Mouse (Mus musculus): ENCODE measurements around the gene Kif21a. TPM values are rescaled to one million over a fixed set of nuclear protein-coding genes. Genes with fewer than 3 reads are reported as not detected.

Kif21a gene
- total and polyA plus RNA-seq, 3 experiments, result not detected

- in situ Hi-C loops (cut with MboI; ENCODE audit: low pct_ligation_motif_present, low pct_unique_long_range_greater_than_20kb, low sequenced_read_pairs) (no loop called here), dilution Hi-C loops (cut with MboI; ENCODE audit: extremely low pct_ligation_motif_present, extremely low pct_unique_long_range_greater_than_20kb, low sequenced_read_pairs) (no loop called here)
- Histone ChIP-seq H3K27ac (ENCODE audit: insufficient read depth, low read depth) (no peak overlapping the region), H3K27me3 (replicated peaks) (no peaks in the 10 kb centered on the region), H3K79me2 (replicated peaks; ENCODE audit: control insufficient read depth, extremely low read depth, insufficient read depth, poor library complexity, severe bottlenecking) (no peaks in the 10 kb centered on the region), H3K4me1 (ENCODE audit: control insufficient read depth in 1 of 2, insufficient read depth in 2 of 2) (no peaks in the 10 kb centered on the region), H3K9ac (ENCODE audit: insufficient read depth, low read depth) (no peak overlapping the region), H3K9me3 (replicated peaks; ENCODE audit: low read length) (peaks cover 57% of the 10 kb centered on the region), H3K4me2 (ENCODE audit: insufficient read depth, low read depth, poor library complexity, severe bottlenecking) (no peak overlapping the region), H3K4me3 (replicated peaks in 1 of 3; ENCODE audit: low read depth in 2 of 3, low read length in 2 of 3, poor library complexity in 1 of 3) (no peak overlapping the region), H3K36me3 (replicated peaks in 1 of 2; ENCODE audit: control insufficient read depth in 1 of 2, insufficient read depth in 1 of 2, low read length in 1 of 2) (no peaks in the 10 kb centered on the region)
- TF ChIP-seq MEF2A (IDR thresholded peaks at IDR 0.05; ENCODE audit: borderline replicate concordance, low read depth, low read length) (no peak), POLR2A (IDR thresholded peaks at IDR 0.05; ENCODE audit: low read depth, low read length) (no peak), E2F4 (IDR thresholded peaks at IDR 0.05; ENCODE audit: insufficient replicate concordance, low read depth, low read length) (no peak), HCFC1 (IDR thresholded peaks at IDR 0.05; ENCODE audit: low read depth, low read length) (no peak), GABPA (IDR thresholded peaks at IDR 0.05; ENCODE audit: insufficient replicate concordance, low read depth, low read length) (no peak), CTCF (conservative IDR thresholded peaks at IDR 0.05 in 1 of 2, IDR thresholded peaks at IDR 0.05 in 1 of 2; ENCODE audit: low read depth in 2 of 2, low read length in 2 of 2) (no peak)
- DNase-seq (ENCODE audit: extremely low read depth), result no peak
Observed at GRCm38 (mm10) chr15:91064310-91064826, 14.6 kb upstream of the Kif21a start.

DNA sequence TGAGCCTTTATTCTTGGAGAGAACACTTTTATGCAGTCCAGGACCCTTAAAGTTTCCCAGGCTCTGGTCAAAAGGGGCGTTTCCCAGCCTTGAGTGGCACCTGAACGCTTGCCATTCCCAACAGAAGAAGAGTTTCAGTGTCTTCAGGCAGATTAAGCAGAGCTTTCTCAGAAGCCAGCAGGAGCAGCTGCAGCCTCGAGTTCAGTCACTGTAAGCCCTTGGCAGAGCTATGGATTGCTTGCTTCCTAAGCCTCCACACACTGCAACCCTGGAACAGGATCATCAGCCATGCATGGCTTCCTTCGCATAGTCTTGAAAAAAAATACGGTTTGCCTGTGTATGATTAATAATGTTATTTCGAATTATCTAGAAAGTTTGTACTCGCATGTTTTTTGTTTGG, 14.1 kb upstream of the Kif21a start:
- dilution Hi-C loops (cut with MboI; ENCODE audit: extremely low pct_ligation_motif_present, extremely low pct_unique_long_range_greater_than_20kb, low sequenced_read_pairs), result no loop called here
- no peaks in the 10 kb centered on the region for H3K27me3 ChIP-seq (replicated peaks)

DNA sequence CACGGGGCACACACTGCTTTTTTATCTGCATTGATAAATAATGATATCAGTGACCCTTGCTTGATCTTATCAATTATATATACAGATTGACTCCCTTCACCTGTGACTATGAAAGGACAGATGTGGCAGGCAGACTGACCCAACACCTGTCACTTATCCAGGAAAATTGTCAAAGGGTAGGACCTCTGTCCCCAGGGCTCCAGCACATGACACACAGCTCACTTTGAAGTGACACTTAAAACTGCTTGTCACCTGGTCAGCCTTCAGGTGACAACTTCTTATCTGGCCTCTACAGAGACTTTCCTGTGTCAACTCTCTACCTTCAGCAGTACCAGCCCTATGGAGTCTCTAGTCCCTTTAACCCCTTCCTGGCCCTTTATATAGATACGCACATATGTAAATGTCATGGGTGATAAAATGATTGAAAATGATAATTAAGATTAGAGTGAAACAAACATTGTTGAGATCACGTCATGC, 7.2 kb upstream of the Kif21a start:
- no peak for TF ChIP-seq NELFE (IDR thresholded peaks at IDR 0.05; ENCODE audit: low read depth, low read length)
- TF ChIP-seq ZC3H11A (IDR thresholded peaks at IDR 0.05; ENCODE audit: low read depth, low read length), result no peak
- no peak for TF ChIP-seq ZKSCAN1 (IDR thresholded peaks at IDR 0.05; ENCODE audit: borderline replicate concordance, low read depth, low read length)
- TF ChIP-seq USF1 (IDR thresholded peaks at IDR 0.05; ENCODE audit: low read depth, low read length), result no peak
- TF ChIP-seq E2F4 (IDR thresholded peaks at IDR 0.05; ENCODE audit: insufficient replicate concordance, low read depth, low read length), result no peak
- TF ChIP-seq SMC3 (IDR thresholded peaks at IDR 0.05; ENCODE audit: low read depth, low read length), result no peak
- no peak for TF ChIP-seq SIN3A (IDR thresholded peaks at IDR 0.05; ENCODE audit: low read length)
- TF ChIP-seq USF2 (conservative IDR thresholded peaks at IDR 0.05; ENCODE audit: low read depth, low read length), result no peak
- TF ChIP-seq POLR2AphosphoS2 (IDR thresholded peaks at IDR 0.05; ENCODE audit: low read depth, low read length), result no peak
- no peak for TF ChIP-seq ETS1 (conservative IDR thresholded peaks at IDR 0.05; ENCODE audit: low read depth, low read length)
- no peak for TF ChIP-seq BHLHE40 (IDR thresholded peaks at IDR 0.05; ENCODE audit: low read depth, low read length)
- peaks cover 75% of the 10 kb centered on the region for H3K9me3 ChIP-seq (replicated peaks; ENCODE audit: low read length)
- no peak for DNase-seq (ENCODE audit: extremely low read depth)
- no peak overlapping the region for H3K4me2 ChIP-seq (ENCODE audit: insufficient read depth, low read depth, poor library complexity, severe bottlenecking)
- no peaks in the 10 kb centered on the region for H3K27me3 ChIP-seq (replicated peaks)
- no peaks in the 10 kb centered on the region for H3K79me2 ChIP-seq (replicated peaks; ENCODE audit: control insufficient read depth, extremely low read depth, insufficient read depth, poor library complexity, severe bottlenecking)
- H3K4me1 ChIP-seq (ENCODE audit: control insufficient read depth in 1 of 2, insufficient read depth in 2 of 2), result no peaks in the 10 kb centered on the region
- H3K27ac ChIP-seq (ENCODE audit: insufficient read depth, low read depth), result no peak overlapping the region
- H3K36me3 ChIP-seq (replicated peaks in 1 of 2; ENCODE audit: control insufficient read depth in 1 of 2, insufficient read depth in 1 of 2, low read length in 1 of 2), result no peaks in the 10 kb centered on the region
- H3K9ac ChIP-seq (ENCODE audit: insufficient read depth, low read depth), result no peak overlapping the region
- dilution Hi-C loops (cut with MboI; ENCODE audit: extremely low pct_ligation_motif_present, extremely low pct_unique_long_range_greater_than_20kb, low sequenced_read_pairs), result no loop called here
- in situ Hi-C loops (cut with MboI; ENCODE audit: low pct_ligation_motif_present, low pct_unique_long_range_greater_than_20kb, low sequenced_read_pairs), result no loop called here
- H3K4me3 ChIP-seq (replicated peaks in 1 of 3; ENCODE audit: low read depth in 2 of 3, low read length in 2 of 3, poor library complexity in 1 of 3), result no peak overlapping the region

More for the DNA sequence above, 14.1 kb upstream of the Kif21a start:
- no peak overlapping the region for H3K27ac ChIP-seq (ENCODE audit: insufficient read depth, low read depth)
- in situ Hi-C loops (cut with MboI; ENCODE audit: low pct_ligation_motif_present, low pct_unique_long_range_greater_than_20kb, low sequenced_read_pairs), result no loop called here
- no peak for DNase-seq (ENCODE audit: extremely low read depth)
- TF ChIP-seq ETS1 (conservative IDR thresholded peaks at IDR 0.05; ENCODE audit: low read depth, low read length) (no peak), ZC3H11A (IDR thresholded peaks at IDR 0.05; ENCODE audit: low read depth, low read length) (no peak), NELFE (IDR thresholded peaks at IDR 0.05; ENCODE audit: low read depth, low read length) (no peak)
- no peaks in the 10 kb centered on the region for H3K4me1 ChIP-seq (ENCODE audit: control insufficient read depth in 1 of 2, insufficient read depth in 2 of 2)
- no peak overlapping the region for H3K4me3 ChIP-seq (replicated peaks in 1 of 3; ENCODE audit: low read depth in 2 of 3, low read length in 2 of 3, poor library complexity in 1 of 3)
- peaks cover 61% of the 10 kb centered on the region for H3K9me3 ChIP-seq (replicated peaks; ENCODE audit: low read length)
- H3K9ac ChIP-seq (ENCODE audit: insufficient read depth, low read depth), result no peak overlapping the region
- no peaks in the 10 kb centered on the region for H3K79me2 ChIP-seq (replicated peaks; ENCODE audit: control insufficient read depth, extremely low read depth, insufficient read depth, poor library complexity, severe bottlenecking)
- H3K36me3 ChIP-seq (replicated peaks in 1 of 2; ENCODE audit: control insufficient read depth in 1 of 2, insufficient read depth in 1 of 2, low read length in 1 of 2), result no peaks in the 10 kb centered on the region
- H3K4me2 ChIP-seq (ENCODE audit: insufficient read depth, low read depth, poor library complexity, severe bottlenecking), result no peak overlapping the region
